Mouse (Mus musculus) midbrain, embryonic 10.5 days (tissue): ENCODE results near the gene Lmx1b. TPM values are rescaled to one million over a fixed set of nuclear protein-coding genes. Genes with fewer than 3 reads are reported as not detected.
A peak's percentile ranks its signal among the peaks of the same experiment; 100 is the strongest.

ENCODE experiments used
- DNase-seq: peaks from one replicate; pipeline ENCODE4 v3.0.0-alpha.2; 2017; ENCODE audit warnings: low spot score
- H3K27ac ChIP-seq: fragments of 300-500 bp; sonication (generic); replicated peaks from 2 replicates; pipeline ENCODE4 v1.5.1; 2016; ENCODE audit warnings: mild to moderate bottlenecking
- H3K27me3 ChIP-seq: fragments of 300-500 bp; sonication (generic); 2 replicates; pipeline ENCODE4 v1.6.1; 2016; ENCODE audit warnings: low read depth, mild to moderate bottlenecking; ENCODE audit not compliant: poor library complexity, severe bottlenecking
- H3K36me3 ChIP-seq: fragments of 300-500 bp; sonication (generic); 2 replicates; pipeline ENCODE4 v1.6.1; 2016; ENCODE audit warnings: mild to moderate bottlenecking, moderate library complexity
- H3K4me1 ChIP-seq: fragments of 300-500 bp; sonication (generic); 2 replicates; pipeline ENCODE4 v1.6.1; 2016
- H3K4me3 ChIP-seq: fragments of 300-500 bp; sonication (generic); 2 replicates; pipeline ENCODE4 v1.5.1; 2016; ENCODE audit warnings: mild to moderate bottlenecking, moderate library complexity
- H3K9me3 ChIP-seq: fragments of 300-500 bp; sonication (generic); replicated peaks from 2 replicates; pipeline ENCODE4 v1.6.1; 2016; ENCODE audit warnings: mild to moderate bottlenecking
- WGBS: fragments of 180-500 bp; shearing (Covaris S2); methylation state at CpG from one replicate; pipeline ENCODE4 v1.1.7; 2016; 5-methylcytosine and 5-hydroxymethylcytosine counted together
- polyA plus RNA-seq: library from polyadenylated mRNA; unstranded; fragments of >200 nt; fragmentation: Nextera tagmentation; extraction: Ambion mirVana; gene quantifications from 2 replicates; pipeline ENCODE4 v1.2.1, GENCODE M21; 2016

The Lmx1b gene
- polyA plus RNA-seq, 1 experiment from 2014 or later = 3.1 TPM

GRCm38 (mm10) chr2:33640978-33641858 lies 907 bp upstream of the Lmx1b start:
- Histone ChIP-seq H3K27ac (peak overlapping the region; percentile 82), H3K9me3 (no peaks in the 10 kb centered on the region), H3K36me3 (peaks cover 6% of the 10 kb centered on the region; the same call in 1 of the 2 replicates), H3K4me3 (peak overlapping the region; percentile 55), H3K27me3 (peaks cover 100% of the 10 kb centered on the region), H3K4me1 (peaks cover 90% of the 10 kb centered on the region)
- WGBS = under 1% methylated on average over 49 of the region's 56 CpGs
- DNase-seq = peak; percentile 85

GRCm38 (mm10) chr2:33639301-33640170 lies 775 bp downstream of the Lmx1b start:
- Histone ChIP-seq H3K27me3 (peaks cover 100% of the 10 kb centered on the region), H3K27ac (peak overlapping the region; percentile 82), H3K4me1 (peaks cover 89% of the 10 kb centered on the region), H3K36me3 (peaks cover 3% of the 10 kb centered on the region; the same call in 1 of the 2 replicates), H3K4me3 (peak overlapping the region; percentile 55), H3K9me3 (no peaks in the 10 kb centered on the region)
- DNase-seq = peak; percentile 76
- WGBS = under 1% methylated on average over 71 of the region's 71 CpGs

- H3K4me1 ChIP-seq = peaks cover 88% of the 10 kb centered on the region
- peak overlapping the region; percentile 55 for H3K4me3 ChIP-seq
- peaks cover 2% of the 10 kb centered on the region; the same call in 1 of the 2 replicates for H3K36me3 ChIP-seq
- peaks cover 100% of the 10 kb centered on the region for H3K27me3 ChIP-seq
- peak; percentile 47 for DNase-seq
- H3K9me3 ChIP-seq = no peaks in the 10 kb centered on the region
- H3K27ac ChIP-seq = peak overlapping the region; percentile 82
- 16% methylated on average over 6 of the region's 6 CpGs for WGBS
These were observed 2.1 kb downstream of the Lmx1b start for GRCm38 (mm10) chr2:33638141-33638733.

GRCm38 (mm10) chr2:33637288-33637687 lies 3.0 kb downstream of the Lmx1b start:
- Histone ChIP-seq H3K4me3 (peak overlapping the region; percentile 55), H3K36me3 (peaks cover 2% of the 10 kb centered on the region; the same call in 1 of the 2 replicates), H3K27me3 (peaks cover 100% of the 10 kb centered on the region), H3K9me3 (no peaks in the 10 kb centered on the region), H3K4me1 (peaks cover 87% of the 10 kb centered on the region), H3K27ac (peak overlapping the region; percentile 82; the same call in 1 of the 2 replicates)
- 1% methylated on average over 7 of the region's 7 CpGs for WGBS
- no peak for DNase-seq

- peaks cover 2% of the 10 kb centered on the region; the same call in 1 of the 2 replicates for H3K36me3 ChIP-seq
- H3K27me3 ChIP-seq = peaks cover 100% of the 10 kb centered on the region
- peak; percentile 45 for DNase-seq
- WGBS = under 1% methylated on average over 26 of the region's 26 CpGs
- H3K4me1 ChIP-seq = peaks cover 87% of the 10 kb centered on the region
- peak overlapping the region; percentile 70 for H3K27ac ChIP-seq
- H3K9me3 ChIP-seq = no peaks in the 10 kb centered on the region
- H3K4me3 ChIP-seq = peak overlapping the region; percentile 55
These were observed 3.6 kb downstream of the Lmx1b start for GRCm38 (mm10) chr2:33636628-33637188.

- Histone ChIP-seq H3K9me3 (no peaks in the 10 kb centered on the region), H3K4me1 (peaks cover 87% of the 10 kb centered on the region), H3K27ac (peak overlapping the region; percentile 70), H3K27me3 (peaks cover 100% of the 10 kb centered on the region), H3K36me3 (peaks cover 2% of the 10 kb centered on the region; the same call in 1 of the 2 replicates), H3K4me3 (peak overlapping the region; percentile 55)
- peak; percentile 63 for DNase-seq
- WGBS = under 1% methylated on average over 21 of the region's 21 CpGs
These were observed 4.2 kb downstream of the Lmx1b start for GRCm38 (mm10) chr2:33636117-33636521.

GRCm38 (mm10) chr2:33635323-33636116 lies 4.8 kb downstream of the Lmx1b start:
- Histone ChIP-seq H3K27ac (peak overlapping the region; percentile 70), H3K4me1 (peaks cover 88% of the 10 kb centered on the region), H3K36me3 (peaks cover 2% of the 10 kb centered on the region; the same call in 1 of the 2 replicates), H3K4me3 (peak overlapping the region; percentile 55), H3K27me3 (peaks cover 100% of the 10 kb centered on the region), H3K9me3 (no peaks in the 10 kb centered on the region)
- DNase-seq = peak; percentile 42
- 7% methylated on average over 19 of the region's 19 CpGs for WGBS

- H3K27ac ChIP-seq = no peak overlapping the region
- H3K4me3 ChIP-seq = peak overlapping the region; percentile 16; the same call in 1 of the 2 replicates
- H3K4me1 ChIP-seq = peaks cover 92% of the 10 kb centered on the region
- WGBS = 37% methylated on average over 4 of the region's 4 CpGs
- H3K36me3 ChIP-seq = peaks cover 2% of the 10 kb centered on the region; the same call in 1 of the 2 replicates
- no peaks in the 10 kb centered on the region for H3K9me3 ChIP-seq
- H3K27me3 ChIP-seq = peaks cover 100% of the 10 kb centered on the region
- no peak for DNase-seq
These were observed 5.7 kb downstream of the Lmx1b start for GRCm38 (mm10) chr2:33634481-33635090.

- no peak overlapping the region for H3K27ac ChIP-seq
- 24% methylated on average over 5 of the region's 5 CpGs for WGBS
- DNase-seq = no peak
These were observed 6.4 kb downstream of the Lmx1b start for GRCm38 (mm10) chr2:33633955-33634354.

GRCm38 (mm10) chr2:33633237-33633636 lies 7.1 kb downstream of the Lmx1b start:
- Histone ChIP-seq H3K9me3 (no peaks in the 10 kb centered on the region), H3K27ac (no peak overlapping the region), H3K4me3 (peak overlapping the region; percentile 48), H3K36me3 (no peaks in the 10 kb centered on the region), H3K27me3 (peaks cover 100% of the 10 kb centered on the region), H3K4me1 (peaks cover 96% of the 10 kb centered on the region)
- 7% methylated on average over 5 of the region's 5 CpGs for WGBS
- no peak for DNase-seq

More at GRCm38 (mm10) chr2:33633955-33634354, 6.4 kb downstream of the Lmx1b start:
- H3K4me1 ChIP-seq = peaks cover 92% of the 10 kb centered on the region
- H3K4me3 ChIP-seq = peak overlapping the region; percentile 9; the same call in 1 of the 2 replicates
- no peaks in the 10 kb centered on the region; the same call in 1 of the 2 replicates for H3K36me3 ChIP-seq
- peaks cover 100% of the 10 kb centered on the region for H3K27me3 ChIP-seq
- H3K9me3 ChIP-seq = no peaks in the 10 kb centered on the region

- DNase-seq = peak; percentile 35
- Histone ChIP-seq H3K27me3 (peaks cover 100% of the 10 kb centered on the region), H3K27ac (peak overlapping the region; percentile 83), H3K36me3 (no peaks in the 10 kb centered on the region), H3K4me3 (peak overlapping the region; percentile 48), H3K4me1 (peaks cover 96% of the 10 kb centered on the region), H3K9me3 (no peaks in the 10 kb centered on the region)
- 5% methylated on average over 5 of the region's 5 CpGs for WGBS
These were observed 7.7 kb downstream of the Lmx1b start for GRCm38 (mm10) chr2:33632551-33633059.
